Mouse (Mus musculus): ENCODE results near the gene Cwc22.

GRCm38 (mm10) chr2:77933630-77934029 is 12.5 kb downstream of the Cwc22 start:
- TF ChIP-seq CTCF (IDR thresholded peaks at IDR 0.05; ENCODE audit: low read depth) (no peak), EP300 (IDR thresholded peaks at IDR 0.05; ENCODE audit: low read depth) (no peak)

All from heart, postnatal 0 days (tissue).